Mouse (Mus musculus) myocyte (in vitro differentiated cells): ENCODE results near the gene Perp. TPM values are rescaled to one million over a fixed set of nuclear protein-coding genes. Genes with fewer than 3 reads are reported as not detected.

Source experiments
- H3K27me3 ChIP-seq: one replicate; pipeline ENCODE4 v1.6.1; 2011; ENCODE audit not compliant: control insufficient read depth, insufficient read depth, insufficient read length
- H3K36me3 ChIP-seq: one replicate; pipeline ENCODE4 v1.6.1; 2011; ENCODE audit not compliant: control insufficient read depth, insufficient read depth
- H3K4me2 ChIP-seq: one replicate; pipeline ENCODE4 v1.6.1; 2011; ENCODE audit warnings: low read depth, control low read depth
- H3K4me3 ChIP-seq: one replicate; pipeline ENCODE4 v1.5.1; 2011; ENCODE audit warnings: mild to moderate bottlenecking, control low read depth, moderate library complexity
- H3K79me2 ChIP-seq: one replicate; pipeline ENCODE4 v1.6.1; 2011; ENCODE audit not compliant: control insufficient read depth, insufficient read depth
- H3ac ChIP-seq: one replicate; pipeline ENCODE4 v1.6.1; 2011; ENCODE audit not compliant: control insufficient read depth, insufficient read length
- CEBPB ChIP-seq: IDR thresholded peaks from 2 replicates; pipeline ENCODE4 v1.6.1; 2011; ENCODE audit warnings: mild to moderate bottlenecking, moderate library complexity; ENCODE audit not compliant: poor library complexity, insufficient read depth, severe bottlenecking
- E2F4 ChIP-seq: IDR thresholded peaks from one replicate; pipeline ENCODE4 v1.6.1; 2011; ENCODE audit warnings: mild to moderate bottlenecking, control low read depth, moderate library complexity; ENCODE audit not compliant: insufficient read depth
- MAX ChIP-seq: IDR thresholded peaks from one replicate; pipeline ENCODE4 v1.6.1; 2011; ENCODE audit warnings: low read depth, mild to moderate bottlenecking, control low read depth
- MYOD1 ChIP-seq, 3 experiments: IDR thresholded peaks; one replicate each; pipeline ENCODE4 v1.6.1; 2011; ENCODE audit warnings: control low read depth in 2 of 3, low read depth in 2 of 3, mild to moderate bottlenecking in 2 of 3, moderate library complexity in 1 of 3; ENCODE audit not compliant: insufficient read length in 2 of 3, control insufficient read depth in 1 of 3
- MYOG ChIP-seq, 3 experiments: IDR thresholded peaks; one replicate each; pipeline ENCODE4 v1.6.1; 2011; ENCODE audit warnings: control low read depth in 2 of 3, low read depth in 2 of 3, mild to moderate bottlenecking in 2 of 3; ENCODE audit not compliant: insufficient read length in 2 of 3, control insufficient read depth in 1 of 3, insufficient read depth in 1 of 3
- POLR2A ChIP-seq: IDR thresholded peaks from one replicate; pipeline ENCODE4 v1.6.1; 2011; ENCODE audit warnings: low read depth, mild to moderate bottlenecking, control low read depth, moderate library complexity; ENCODE audit not compliant: insufficient read length
- POLR2AphosphoS2 ChIP-seq: IDR thresholded peaks from one replicate; pipeline ENCODE4 v1.6.1; 2011; ENCODE audit warnings: low read depth, control low read depth; ENCODE audit not compliant: insufficient read length
- REST ChIP-seq: IDR thresholded peaks from one replicate; pipeline ENCODE4 v1.6.1; 2011; ENCODE audit warnings: mild to moderate bottlenecking, control low read depth, moderate library complexity; ENCODE audit not compliant: insufficient read depth, insufficient read length
- SRF ChIP-seq: IDR thresholded peaks from one replicate; pipeline ENCODE4 v1.6.1; 2011; ENCODE audit warnings: low read depth; ENCODE audit not compliant: control insufficient read depth, insufficient read length
- TCF12 ChIP-seq: IDR thresholded peaks from one replicate; pipeline ENCODE4 v1.6.1; 2011; ENCODE audit warnings: mild to moderate bottlenecking, control low read depth; ENCODE audit not compliant: poor library complexity, insufficient read depth, severe bottlenecking
- TCF3 ChIP-seq: IDR thresholded peaks from one replicate; pipeline ENCODE4 v1.6.1; 2011; ENCODE audit warnings: low read depth, control low read depth; ENCODE audit not compliant: insufficient read length
- USF1 ChIP-seq: IDR thresholded peaks from one replicate; pipeline ENCODE4 v1.6.1; 2011; ENCODE audit warnings: low read depth, mild to moderate bottlenecking, control low read depth, moderate library complexity
- polyA plus RNA-seq: library from polyadenylated mRNA; unstranded; fragments of >200 nt; fragmentation: generic; extraction: Trizol; gene quantifications from one replicate; pipeline ENCODE4 v1.2.1, GENCODE M21; 2012; ENCODE audit warnings: missing spikeins

Gene Perp
- 0.02 TPM for polyA plus RNA-seq

DNA sequence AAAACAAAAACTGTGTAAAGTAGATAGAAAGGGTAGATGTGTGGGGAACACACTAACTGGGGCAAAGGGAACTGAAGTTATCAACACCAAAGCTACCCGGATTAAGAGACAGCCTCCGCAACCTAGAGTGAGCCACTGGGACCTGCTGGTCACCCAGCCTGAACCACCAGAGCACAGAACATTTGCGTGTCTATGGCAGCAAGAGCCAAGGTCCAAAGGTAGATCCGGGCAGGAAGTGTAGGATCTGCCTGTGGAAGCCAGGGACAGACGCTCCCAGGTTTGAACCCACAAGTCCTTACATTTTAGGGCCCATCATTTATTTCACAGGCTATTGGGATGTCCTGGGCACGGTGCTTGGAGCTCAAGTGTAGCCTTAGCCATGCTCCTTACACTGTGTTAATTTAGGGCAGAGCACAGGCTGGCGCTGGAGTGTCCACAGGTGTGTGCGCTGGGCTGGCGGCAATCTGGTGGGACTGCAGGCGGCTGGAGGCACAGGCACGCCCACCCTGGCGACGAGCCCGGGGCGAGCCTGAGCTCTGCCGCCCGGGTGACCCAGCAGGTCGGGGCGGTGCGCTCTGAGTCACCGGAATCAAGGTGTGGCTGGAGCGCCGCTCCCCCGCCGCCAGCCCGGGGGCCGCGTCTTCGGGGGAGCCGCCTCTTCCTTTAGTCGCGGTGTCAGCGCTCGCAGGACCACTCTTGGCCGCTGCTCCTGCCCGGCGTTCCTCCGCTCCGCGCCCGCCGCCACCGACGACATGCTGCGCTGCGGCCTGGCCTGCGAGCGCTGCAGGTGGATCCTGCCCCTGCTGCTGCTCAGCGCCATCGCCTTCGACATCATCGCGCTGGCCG is at the start of gene Perp:
TSS of gene Perp (plus strand) at position 580 of the 846 bp plus-strand sequence.
- TF ChIP-seq REST (no peak), MYOD1 (IDR thresholded peaks at IDR 0.05; ENCODE audit: control insufficient read depth in 1 of 3, insufficient read length in 2 of 3, low read depth in 2 of 3) (no peak), E2F4 (no peak), TCF12 (no peak), POLR2A (no peak), POLR2AphosphoS2 (no peak), SRF (no peak), CEBPB (no peak), MYOG (IDR thresholded peaks at IDR 0.05; ENCODE audit: control insufficient read depth in 1 of 3, insufficient read depth in 1 of 3, insufficient read length in 2 of 3, low read depth in 2 of 3) (no peak), TCF3 (no peak), USF1 (no peak), MAX (no peak)
- H3K79me2 ChIP-seq, result no peaks in the 10 kb centered on the region
- no peak within 1 kb of the TSS for H3K4me3 ChIP-seq
- H3K27me3 ChIP-seq, result peaks cover 11% of the 10 kb centered on the region
- no peaks in the 10 kb centered on the region for H3K36me3 ChIP-seq
- no peak within 1 kb of the TSS for H3ac ChIP-seq
- no peak within 1 kb of the TSS for H3K4me2 ChIP-seq

- Histone ChIP-seq H3K27me3 (no peaks in the 10 kb centered on the region), H3K36me3 (no peaks in the 10 kb centered on the region), H3K4me3 (no peak overlapping the region), H3ac (no peak overlapping the region), H3K79me2 (no peaks in the 10 kb centered on the region), H3K4me2 (no peak overlapping the region)
- no peak for TF ChIP-seq SRF
- TF ChIP-seq MAX, result no peak
- TF ChIP-seq TCF3, result no peak
- TF ChIP-seq MYOG (IDR thresholded peaks at IDR 0.05; ENCODE audit: control insufficient read depth in 1 of 3, insufficient read depth in 1 of 3, insufficient read length in 2 of 3, low read depth in 2 of 3), result no peak
- TF ChIP-seq USF1, result no peak
- no peak for TF ChIP-seq POLR2A
- no peak for TF ChIP-seq POLR2AphosphoS2
- TF ChIP-seq TCF12, result no peak
- TF ChIP-seq CEBPB, result no peak
Observed at GRCm38 (mm10) chr10:18811751-18812150, 33.1 kb upstream of the Perp start.

DNA sequence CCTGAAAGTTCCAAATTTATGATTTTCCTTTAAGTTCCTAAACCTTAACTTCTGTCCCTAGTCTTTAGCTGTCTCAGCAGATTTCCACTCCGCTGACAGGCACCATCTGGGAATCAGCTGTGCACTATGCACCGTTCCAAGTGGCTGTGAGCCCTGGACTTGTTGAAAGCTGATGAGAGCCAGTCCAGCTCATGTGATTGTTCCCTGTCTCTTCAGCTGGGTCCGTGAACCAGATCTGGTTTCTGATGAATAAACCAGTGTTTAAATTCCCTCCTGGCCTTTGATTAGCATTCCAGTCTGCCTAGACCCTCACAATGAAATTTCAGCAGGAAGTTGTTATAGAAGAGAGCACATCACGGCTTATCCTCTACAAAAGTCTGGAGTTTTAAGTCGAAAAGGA is 28.3 kb upstream of the Perp start:
- Histone ChIP-seq H3K79me2 (no peaks in the 10 kb centered on the region), H3K4me2 (no peak overlapping the region), H3K36me3 (no peaks in the 10 kb centered on the region), H3K4me3 (no peak overlapping the region), H3ac (no peak overlapping the region), H3K27me3 (no peaks in the 10 kb centered on the region)
- no peak for TF ChIP-seq E2F4
- TF ChIP-seq POLR2A, result no peak
- TF ChIP-seq SRF, result no peak
- no peak for TF ChIP-seq MAX

GRCm38 (mm10) chr10:18825143-18825542 is 19.7 kb upstream of the Perp start:
- TF ChIP-seq TCF12 (no peak), REST (no peak), POLR2AphosphoS2 (no peak)

GRCm38 (mm10) chr10:18826107-18826506 is 18.7 kb upstream of the Perp start:
- Histone ChIP-seq H3K79me2 (no peaks in the 10 kb centered on the region), H3ac (no peak overlapping the region), H3K27me3 (no peaks in the 10 kb centered on the region), H3K4me3 (no peak overlapping the region), H3K36me3 (no peaks in the 10 kb centered on the region), H3K4me2 (no peak overlapping the region)
- TF ChIP-seq POLR2A (no peak), E2F4 (no peak), CEBPB (no peak), POLR2AphosphoS2 (no peak), TCF12 (no peak), SRF (no peak), MYOG (IDR thresholded peaks at IDR 0.05; ENCODE audit: control insufficient read depth in 1 of 3, insufficient read depth in 1 of 3, insufficient read length in 2 of 3, low read depth in 2 of 3) (no peak), MYOD1 (IDR thresholded peaks at IDR 0.05; ENCODE audit: control insufficient read depth in 1 of 3, insufficient read length in 2 of 3, low read depth in 2 of 3) (no peak), TCF3 (no peak), MAX (no peak), USF1 (no peak), REST (no peak)

More at GRCm38 (mm10) chr10:18825143-18825542, 19.7 kb upstream of the Perp start:
- H3K79me2 ChIP-seq, result no peaks in the 10 kb centered on the region
- H3K36me3 ChIP-seq, result no peaks in the 10 kb centered on the region
- no peak overlapping the region for H3K4me3 ChIP-seq
- H3K27me3 ChIP-seq, result no peaks in the 10 kb centered on the region
- no peak overlapping the region for H3ac ChIP-seq
- no peak overlapping the region for H3K4me2 ChIP-seq
